Mouse (Mus musculus) erythroid progenitor cell, adult 5-6 weeks (primary cell): ENCODE results near the gene Mymk. TPM values are rescaled to one million over a fixed set of nuclear protein-coding genes. Genes with fewer than 3 reads are reported as not detected.

Experiments
- ATAC-seq: replicated peaks from 2 replicates; pipeline ENCODE4 v1.8.0; 2016; ENCODE audit warnings: moderate number of reproducible peaks, mild to moderate bottlenecking, moderate TSS enrichment, inconsistent platforms; ENCODE audit not compliant: poor library complexity, low FRiP score, severe bottlenecking
- total RNA-seq, 2 experiments: library from RNA; stranded (forward) in 1 of 2; stranded (reverse) in 1 of 2; fragments of 150-400 nt in 1 of 2; fragments of 186-747, 209-891 nt in 1 of 2; gene quantifications; 2 replicates each; pipeline versions ENCODE4 v1.2.3 to v1.2.4; 2015 to 2017; ENCODE audit warnings: low replicate concordance in 2 of 2

The Mymk gene
- total RNA-seq, 2 experiments from 2014 or later = not detected

GRCm38 (mm10) chr2:27043461-27043860 lies 28.5 kb downstream of the Mymk start:
- ATAC-seq = no peak

GRCm38 (mm10) chr2:27042131-27042844 lies 29.7 kb downstream of the Mymk start:
- ATAC-seq = no peak

- ATAC-seq = no peak
Measured at GRCm38 (mm10) chr2:27039286-27039685, 32.7 kb downstream of the Mymk start.

- no peak for ATAC-seq
Measured at GRCm38 (mm10) chr2:27038596-27038995, 33.4 kb downstream of the Mymk start.

GRCm38 (mm10) chr2:27037008-27037407 lies 35.0 kb downstream of the Mymk start:
- no peak for ATAC-seq

GRCm38 (mm10) chr2:27036003-27036402 lies 36.0 kb downstream of the Mymk start:
- no peak for ATAC-seq

GRCm38 (mm10) chr2:27032361-27032760 lies 39.6 kb downstream of the Mymk start:
- no peak for ATAC-seq

GRCm38 (mm10) chr2:27028437-27029015 lies 43.5 kb downstream of the Mymk start:
- no peak for ATAC-seq

- peak; percentile 84 for ATAC-seq
Measured at GRCm38 (mm10) chr2:27027618-27028436, 44.2 kb downstream of the Mymk start, which contains the start of gene Slc2a6. Gene Slc2a6 (minus strand): TSS chr2:27027998.

GRCm38 (mm10) chr2:27026857-27027617 lies 44.9 kb downstream of the Mymk start:
- ATAC-seq = no peak

GRCm38 (mm10) chr2:27026332-27026731 lies 45.6 kb downstream of the Mymk start:
- ATAC-seq = no peak

- no peak for ATAC-seq
Measured at GRCm38 (mm10) chr2:27025545-27025944, 46.4 kb downstream of the Mymk start.

- ATAC-seq = no peak
Measured at GRCm38 (mm10) chr2:27024136-27024535, 47.8 kb downstream of the Mymk start.

- ATAC-seq = no peak
Measured at GRCm38 (mm10) chr2:27022612-27023011, 49.4 kb downstream of the Mymk start.

- no peak for ATAC-seq
Measured at GRCm38 (mm10) chr2:27021103-27021502, 50.9 kb downstream of the Mymk start.

GRCm38 (mm10) chr2:27019530-27019929 lies 52.4 kb downstream of the Mymk start:
- no peak for ATAC-seq

- 0 out of 2 replicates have a peak, but pooled peaks have one; percentile 53 for ATAC-seq
Measured at GRCm38 (mm10) chr2:27017802-27018201, 54.2 kb downstream of the Mymk start.
